Mouse (Mus musculus) kidney, postnatal 0 days (tissue): Measurements from ENCODE around the gene Trpv4. TPM values are rescaled to one million over a fixed set of nuclear protein-coding genes. Genes with fewer than 3 reads are reported as not detected.

Experiments used
- ATAC-seq: fragments of 200-750 bp; cut with Nextera tagmentation; replicated peaks from 2 replicates; pipeline ENCODE4 v1.8.0; 2017; ENCODE audit warnings: low read depth, moderate number of reproducible peaks, moderate TSS enrichment, moderate library complexity; ENCODE audit not compliant: low FRiP score
- DNase-seq: peaks from one replicate; pipeline ENCODE4 v3.0.0-alpha.2; 2016; ENCODE audit warnings: low spot score
- H3K27ac ChIP-seq: fragments of 300-500 bp; sonication (generic); 2 replicates; pipeline ENCODE4 v1.5.1; 2014; ENCODE audit warnings: mild to moderate bottlenecking
- H3K27me3 ChIP-seq: fragments of 300-500 bp; sonication (generic); 2 replicates; pipeline ENCODE4 v1.6.1; 2014; ENCODE audit warnings: low read length, mixed read lengths; ENCODE audit not compliant: insufficient read depth
- H3K36me3 ChIP-seq: fragments of 300-500 bp; sonication (generic); 2 replicates; pipeline ENCODE4 v1.6.1; 2014; ENCODE audit warnings: low read length, mixed read lengths; ENCODE audit not compliant: insufficient read depth
- H3K4me1 ChIP-seq: fragments of 300-500 bp; sonication (generic); replicated peaks from 2 replicates; pipeline ENCODE4 v1.6.1; 2014; ENCODE audit warnings: antibody characterized with exemption, low read length, mixed read lengths; ENCODE audit not compliant: insufficient read depth
- H3K4me2 ChIP-seq: fragments of 300-500 bp; sonication (generic); 2 replicates; pipeline ENCODE4 v1.6.1; 2014; ENCODE audit warnings: mild to moderate bottlenecking, low read length, moderate library complexity, mixed read lengths
- H3K4me3 ChIP-seq: fragments of 300-500 bp; sonication (generic); replicated peaks from 2 replicates; pipeline ENCODE4 v1.5.1; 2014; ENCODE audit warnings: low read depth, low read length
- H3K9ac ChIP-seq: fragments of 300-500 bp; sonication (generic); 2 replicates; pipeline ENCODE4 v1.6.1; 2014; ENCODE audit warnings: low read depth, low read length
- H3K9me3 ChIP-seq: fragments of 300-500 bp; sonication (generic); replicated peaks from 2 replicates; pipeline ENCODE4 v1.6.1; 2016; ENCODE audit warnings: low read length, inconsistent platforms, mixed read lengths
- CTCF ChIP-seq: IDR thresholded peaks from 2 replicates; pipeline ENCODE4 v1.5.1; 2016; ENCODE audit warnings: antibody characterized with exemption, low read depth, mild to moderate bottlenecking, moderate library complexity
- WGBS: fragments of 180-500 bp; shearing (Covaris S2); extraction: QIAGEN DNeasy Blood & Tissue Kit; methylation state at CpG from one replicate; pipeline ENCODE4 v1.1.7; 2014; 5-methylcytosine and 5-hydroxymethylcytosine counted together
- polyA plus RNA-seq: library from polyadenylated mRNA; unstranded; fragments of >200 nt; fragmentation: Nextera tagmentation; extraction: Ambion mirVana; gene quantifications from 2 replicates; pipeline ENCODE4 v1.2.1, GENCODE M21; 2015

Trpv4 gene
- polyA plus RNA-seq, 1 experiment from 2014 or later = 31.3 TPM

DNA sequence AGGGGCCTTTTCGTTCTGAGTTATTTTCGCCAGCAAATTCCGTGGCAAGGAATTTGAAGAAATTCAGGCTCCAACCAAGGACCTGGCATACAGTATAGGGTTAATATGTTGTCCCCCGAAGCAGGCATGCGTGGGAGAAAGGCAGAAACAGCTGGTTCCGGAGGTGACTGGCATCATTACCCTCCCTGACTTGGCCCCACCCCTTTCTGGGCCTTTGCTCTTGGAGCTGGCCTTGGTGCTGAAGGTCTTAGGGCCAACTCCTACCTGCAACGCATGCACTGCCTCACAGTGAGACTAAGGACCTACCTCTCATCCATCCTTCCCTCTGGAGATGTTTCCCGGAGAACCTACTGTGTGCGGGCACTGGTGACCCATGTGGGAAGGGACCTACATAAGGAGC is 70.3 kb downstream of the Trpv4 start:
- 28% methylated on average over 9 of the region's 9 CpGs for WGBS
- H3K4me3 ChIP-seq = no peak overlapping the region
- H3K4me1 ChIP-seq = peaks cover 80% of the 10 kb centered on the region
- H3K4me2 ChIP-seq = no peak overlapping the region; the same call in 1 of the 2 replicates
- H3K27ac ChIP-seq = 0 out of 2 replicates have a peak overlapping the region, but pooled peaks have one; percentile 79
- ATAC-seq (peak; percentile 49), DNase-seq (peak; percentile 90)
- no peak for TF ChIP-seq CTCF
- no peak overlapping the region for H3K9ac ChIP-seq
- no peaks in the 10 kb centered on the region for H3K36me3 ChIP-seq
- H3K9me3 ChIP-seq = no peaks in the 10 kb centered on the region
- H3K27me3 ChIP-seq = no peaks in the 10 kb centered on the region

DNA sequence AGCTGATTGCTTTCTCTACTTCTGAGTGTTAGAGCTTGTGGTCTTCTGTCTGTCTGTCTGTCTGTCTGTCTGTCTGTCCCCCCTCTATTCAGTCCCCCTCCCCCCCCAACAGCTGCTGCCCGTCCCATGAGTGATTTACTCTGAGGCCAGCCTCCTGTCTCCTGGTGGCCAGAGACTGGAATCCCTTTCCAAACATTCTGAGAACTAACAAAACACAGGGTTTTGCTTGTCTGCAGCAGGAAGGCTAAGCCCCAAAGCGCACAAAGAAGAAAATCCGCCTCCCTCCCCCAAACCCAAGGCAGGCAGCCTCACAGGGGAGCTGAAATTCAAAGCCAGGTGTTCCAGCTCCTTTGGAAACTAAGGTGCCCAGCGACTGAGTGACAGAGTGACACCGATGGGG is 72.5 kb downstream of the Trpv4 start:
- Histone ChIP-seq H3K9ac (no peak overlapping the region), H3K4me1 (peaks cover 69% of the 10 kb centered on the region), H3K36me3 (no peaks in the 10 kb centered on the region), H3K27me3 (no peaks in the 10 kb centered on the region), H3K4me2 (peak overlapping the region; percentile 14; the same call in 1 of the 2 replicates), H3K27ac (peak overlapping the region; percentile 77), H3K9me3 (no peaks in the 10 kb centered on the region), H3K4me3 (no peak overlapping the region)
- ATAC-seq (no peak), DNase-seq (no peak)
- peak; percentile 14; the same call in 1 of the 2 replicates for TF ChIP-seq CTCF
- WGBS = 13% methylated on average over 5 of the region's 5 CpGs

DNA sequence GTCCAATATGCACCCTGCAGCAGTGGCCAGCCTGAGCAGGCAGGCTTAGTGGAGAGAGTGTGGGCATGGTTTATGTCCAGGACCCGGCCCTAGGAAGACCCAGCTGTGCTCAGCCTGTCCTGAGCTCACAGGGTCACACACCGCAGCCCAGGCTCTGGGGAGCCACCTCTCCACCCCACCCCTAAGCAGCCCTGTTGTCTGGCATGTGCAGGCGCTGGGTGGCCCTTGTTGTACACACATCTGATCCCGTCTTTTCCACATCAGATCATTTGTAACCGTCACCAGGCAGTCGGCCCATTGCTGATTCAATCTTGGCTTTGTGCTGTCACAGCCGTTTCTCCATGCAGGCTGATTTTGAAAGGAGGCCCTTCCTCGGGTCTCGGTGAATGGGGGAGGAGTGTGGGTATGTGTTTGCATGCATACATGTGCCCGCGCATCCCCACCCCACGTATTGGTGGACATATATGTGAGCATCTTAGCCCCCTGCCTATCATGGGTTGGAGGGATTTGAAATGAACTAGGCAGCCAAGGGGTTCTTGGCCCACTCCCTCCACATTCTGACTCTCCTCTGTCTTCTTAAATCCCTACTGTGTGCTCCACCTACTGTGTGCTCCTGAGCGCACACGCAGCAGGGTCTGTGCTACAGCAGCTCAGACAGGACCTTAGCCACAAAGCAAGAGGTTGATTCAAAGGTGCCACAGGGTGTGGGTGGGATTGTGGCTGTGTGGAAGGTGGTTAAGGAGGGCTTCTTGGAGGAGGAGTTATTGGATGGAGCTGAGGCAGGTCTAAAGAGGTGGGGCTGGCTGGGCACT is 73.7 kb downstream of the Trpv4 start:
- TF ChIP-seq CTCF = no peak
- 53% methylated on average over 14 of the region's 14 CpGs for WGBS
- Histone ChIP-seq H3K27ac (peak overlapping the region; percentile 21; the same call in 1 of the 2 replicates), H3K4me2 (no peak overlapping the region), H3K4me3 (no peak overlapping the region), H3K36me3 (no peaks in the 10 kb centered on the region), H3K4me1 (peaks cover 57% of the 10 kb centered on the region), H3K9me3 (no peaks in the 10 kb centered on the region), H3K9ac (no peak overlapping the region), H3K27me3 (no peaks in the 10 kb centered on the region)
- ATAC-seq (no peak), DNase-seq (no peak)

DNA sequence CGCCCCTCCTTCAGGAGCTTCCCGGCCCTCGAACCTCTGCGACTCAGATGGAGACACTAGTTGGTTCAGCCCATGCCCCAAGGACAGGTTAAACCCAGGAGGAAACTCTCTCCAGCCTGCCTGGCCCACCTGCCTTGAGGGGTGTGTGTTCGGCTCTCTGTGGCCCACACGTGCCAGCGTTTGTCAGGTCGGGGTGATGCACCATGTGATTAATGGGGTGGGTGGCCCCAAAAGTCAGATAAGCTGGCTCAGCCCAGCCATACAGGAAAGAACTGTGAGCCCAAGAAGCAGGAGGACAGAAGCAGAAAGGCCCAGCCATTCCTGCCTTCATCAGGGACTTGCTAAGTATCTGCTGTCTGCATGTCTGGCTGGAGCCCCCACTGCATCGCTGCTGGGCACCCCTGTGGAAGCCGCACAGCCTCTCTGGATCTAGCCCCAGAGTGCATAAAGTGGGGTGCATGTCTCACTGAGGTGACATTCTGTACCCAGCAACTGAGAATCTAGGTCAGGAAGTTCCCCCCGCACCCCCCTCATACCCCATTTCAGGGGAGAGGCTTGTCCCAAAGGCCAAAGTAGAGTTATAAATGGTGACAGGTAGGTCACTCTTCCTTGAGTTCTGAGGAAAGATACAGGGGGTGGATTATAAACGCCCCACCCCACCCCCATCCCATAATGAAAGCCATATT is 74.6 kb downstream of the Trpv4 start:
- ATAC-seq (no peak), DNase-seq (no peak)
- Histone ChIP-seq H3K4me2 (no peak overlapping the region), H3K9ac (0 out of 2 replicates have a peak overlapping the region, but pooled peaks have one; percentile 13), H3K27me3 (no peaks in the 10 kb centered on the region), H3K27ac (0 out of 2 replicates have a peak overlapping the region, but pooled peaks have one; percentile 8), H3K4me1 (peaks cover 53% of the 10 kb centered on the region), H3K9me3 (no peaks in the 10 kb centered on the region), H3K36me3 (no peaks in the 10 kb centered on the region), H3K4me3 (no peak overlapping the region)
- WGBS = 66% methylated on average over 12 of the region's 12 CpGs
- no peak for TF ChIP-seq CTCF

DNA sequence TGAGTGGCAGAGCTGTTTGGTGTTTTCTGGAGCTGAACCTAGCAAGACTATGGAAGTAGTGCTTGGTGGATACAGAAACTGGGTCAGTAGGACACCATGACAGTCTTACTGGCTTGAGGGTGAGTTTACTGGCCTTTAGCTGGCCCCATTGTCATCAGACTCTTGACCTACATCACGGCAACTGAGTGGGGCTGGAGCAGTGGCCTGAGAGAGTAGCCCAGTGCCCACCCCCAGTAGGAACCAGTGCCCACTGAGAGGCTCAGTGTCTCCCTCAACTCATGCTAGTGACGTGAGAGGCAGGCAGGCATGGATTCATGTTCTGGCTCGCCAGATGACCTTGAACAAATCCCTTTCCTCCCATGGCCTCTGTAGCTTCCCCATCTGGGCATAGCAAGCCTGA is 75.2 kb downstream of the Trpv4 start:
- Histone ChIP-seq H3K4me1 (peaks cover 49% of the 10 kb centered on the region), H3K9me3 (no peaks in the 10 kb centered on the region), H3K4me3 (no peak overlapping the region), H3K4me2 (no peak overlapping the region), H3K27ac (no peak overlapping the region), H3K9ac (0 out of 2 replicates have a peak overlapping the region, but pooled peaks have one; percentile 13), H3K27me3 (no peaks in the 10 kb centered on the region), H3K36me3 (no peaks in the 10 kb centered on the region)
- TF ChIP-seq CTCF = no peak
- ATAC-seq (no peak), DNase-seq (no peak)
- 74% methylated on average over 3 of the region's 3 CpGs for WGBS

DNA sequence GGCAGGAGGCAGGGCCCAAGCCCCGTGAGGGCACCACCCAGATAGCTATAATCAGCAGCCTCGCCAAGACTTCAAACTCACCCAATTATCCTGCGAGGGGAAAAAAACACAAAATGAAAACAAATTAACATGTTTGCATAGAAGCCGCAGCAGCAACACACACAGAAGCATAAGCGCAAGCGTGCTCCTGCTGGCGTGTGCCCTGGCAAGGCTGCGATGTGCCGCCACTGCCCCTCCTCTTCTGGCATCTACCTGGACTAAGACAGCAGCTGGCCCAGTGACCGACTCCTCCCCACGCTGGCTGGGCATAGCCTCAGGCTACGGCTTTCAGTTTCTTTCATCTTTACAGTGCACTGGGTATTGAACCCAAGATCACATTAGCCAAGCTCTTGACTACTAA is 76.7 kb downstream of the Trpv4 start:
- Histone ChIP-seq H3K36me3 (no peaks in the 10 kb centered on the region), H3K4me3 (no peak overlapping the region), H3K4me1 (peaks cover 47% of the 10 kb centered on the region), H3K9me3 (no peaks in the 10 kb centered on the region), H3K27ac (peak overlapping the region; percentile 36; the same call in 1 of the 2 replicates), H3K4me2 (no peak overlapping the region), H3K27me3 (no peaks in the 10 kb centered on the region), H3K9ac (no peak overlapping the region)
- TF ChIP-seq CTCF = no peak
- 70% methylated on average over 12 of the region's 12 CpGs for WGBS
- no peak for ATAC-seq
- DNase-seq = no peak
